Mouse (Mus musculus): ENCODE data around the gene Ahnak2.
A peak's percentile ranks its signal among the peaks of the same experiment; 100 is the strongest.
"Not testable (repeated sequence)": the region's sequence is repeated elsewhere in the genome, so short reads cannot be mapped to it uniquely, and the experiment has no call there.

Gene Ahnak2

GRCm38 (mm10) chr12:112820401-112820999 is 18.0 kb upstream of the Ahnak2 start:
- DNase-seq: no peak

DNA sequence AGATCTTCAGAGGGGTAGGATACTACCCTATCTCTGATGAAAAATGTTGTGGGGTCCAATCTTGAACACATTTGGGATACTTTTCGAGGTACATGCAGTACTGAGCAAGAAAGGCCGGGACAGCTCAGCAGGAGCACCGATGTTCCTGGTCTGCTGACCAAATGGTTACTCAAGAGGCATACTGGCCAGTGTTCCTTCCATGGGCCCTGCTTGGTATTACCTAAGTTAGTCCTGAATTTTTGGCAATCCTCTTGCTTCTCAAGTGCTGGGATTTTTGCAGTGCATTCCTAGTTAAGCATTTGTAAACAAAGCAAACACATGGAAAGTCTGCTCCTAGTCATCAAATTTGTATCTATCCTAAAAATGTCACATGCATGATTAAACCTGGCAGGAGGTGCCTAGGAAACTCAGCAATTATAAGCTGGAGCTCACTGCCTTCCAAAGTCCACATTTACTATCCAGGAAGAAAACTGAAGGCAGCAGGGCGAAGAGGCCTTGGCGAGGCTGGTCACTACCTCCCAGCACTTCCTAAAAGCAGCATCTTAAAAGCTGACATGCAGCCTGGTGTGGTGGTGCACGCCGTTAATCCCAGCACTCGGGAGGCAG is 16.7 kb upstream of the Ahnak2 start:
- DNase-seq: no peak

- DNase-seq: not testable (repeated sequence)
These were observed 14.4 kb upstream of the Ahnak2 start for GRCm38 (mm10) chr12:112816866-112817265.

DNA sequence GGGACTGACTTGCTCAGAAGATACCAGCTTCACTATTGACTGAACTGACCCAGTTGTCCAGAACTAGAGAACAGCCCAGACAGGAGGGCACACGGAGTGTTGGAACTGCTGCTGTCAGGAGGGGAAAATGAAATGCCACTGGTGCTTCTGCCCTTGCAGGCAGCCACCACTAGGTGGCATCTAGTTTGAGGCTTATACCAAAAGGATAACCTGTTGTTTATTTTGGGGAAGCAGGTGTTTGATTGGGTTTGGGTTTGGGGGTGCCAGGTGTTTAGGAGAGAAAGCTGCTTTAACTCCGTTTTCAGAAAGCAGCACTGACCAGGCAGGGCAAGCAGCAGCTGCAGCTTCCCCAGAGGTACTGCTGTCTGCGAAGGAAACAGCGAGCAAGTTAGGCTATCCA is 13.8 kb upstream of the Ahnak2 start:
- DNase-seq: peak; percentile 66

- DNase-seq: no peak
These were observed 12.4 kb upstream of the Ahnak2 start for GRCm38 (mm10) chr12:112814682-112815470.

- no peak for DNase-seq
These were observed 10.9 kb upstream of the Ahnak2 start for GRCm38 (mm10) chr12:112813370-112813769.

- no peak for DNase-seq
These were observed 7.8 kb upstream of the Ahnak2 start for GRCm38 (mm10) chr12:112810092-112810885.

DNA sequence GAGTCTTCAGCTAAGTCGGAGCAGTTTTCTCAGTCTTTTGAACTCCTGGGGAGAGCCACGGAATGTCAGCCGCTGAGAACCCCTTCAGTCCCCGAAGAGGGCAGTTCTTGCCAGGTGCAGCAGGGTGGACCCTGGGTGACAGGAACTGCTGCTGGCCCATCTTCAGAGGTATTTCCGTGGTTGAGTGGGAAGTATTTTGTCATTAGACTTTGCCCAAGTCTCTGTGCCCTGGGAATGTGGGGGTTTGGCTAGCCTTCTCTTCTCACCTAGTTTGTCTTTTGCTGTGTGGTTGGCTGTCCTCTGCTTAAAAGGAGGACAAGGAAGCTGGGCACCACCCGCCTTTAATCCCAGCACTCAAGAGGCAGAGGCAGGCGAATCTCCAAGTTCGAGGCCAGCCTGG is 7.2 kb upstream of the Ahnak2 start:
- DNase-seq: no peak

DNA sequence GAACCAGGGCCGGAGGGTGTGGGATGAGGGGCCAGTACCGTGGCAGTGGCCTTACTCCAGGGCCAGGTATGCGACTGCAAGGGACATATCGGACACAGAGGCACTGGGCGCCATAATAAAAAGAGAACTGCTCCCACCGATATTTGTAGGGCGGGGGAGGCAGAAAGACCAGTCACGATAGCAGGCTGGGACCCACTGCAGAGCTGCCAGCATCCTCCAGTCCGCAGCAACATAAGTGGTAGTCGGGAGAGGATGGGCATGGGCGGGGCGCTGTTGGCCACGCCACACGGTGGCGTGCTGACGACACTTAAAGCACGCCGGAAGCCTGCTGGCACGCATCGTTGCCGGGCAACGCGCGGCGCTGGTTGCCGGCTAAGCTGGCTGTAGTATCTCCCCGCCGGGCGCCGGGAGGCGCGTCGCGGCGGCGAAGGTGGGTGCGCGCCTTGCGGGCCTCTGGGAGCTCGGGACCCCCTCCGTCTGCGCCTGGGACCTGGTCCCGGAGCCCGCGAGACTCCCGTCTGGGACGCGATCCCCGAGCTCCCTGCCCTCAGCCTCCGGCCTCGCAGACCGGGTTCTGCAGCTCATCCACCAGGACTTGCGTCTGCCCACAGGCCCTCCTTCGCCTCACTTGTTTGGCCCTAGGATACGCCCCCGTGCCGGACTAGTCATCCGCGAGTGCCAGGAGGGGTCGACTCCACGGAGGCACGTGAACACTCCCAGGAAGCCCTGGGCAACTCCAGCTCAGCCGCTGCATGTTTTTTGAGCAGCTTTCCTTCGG is 6.3 kb upstream of the Ahnak2 start, which contains the start of gene Clba1:
TSS of gene Clba1 (plus strand) at position 351 of the 778 bp plus-strand sequence.
- peak; percentile 96 for DNase-seq

DNA sequence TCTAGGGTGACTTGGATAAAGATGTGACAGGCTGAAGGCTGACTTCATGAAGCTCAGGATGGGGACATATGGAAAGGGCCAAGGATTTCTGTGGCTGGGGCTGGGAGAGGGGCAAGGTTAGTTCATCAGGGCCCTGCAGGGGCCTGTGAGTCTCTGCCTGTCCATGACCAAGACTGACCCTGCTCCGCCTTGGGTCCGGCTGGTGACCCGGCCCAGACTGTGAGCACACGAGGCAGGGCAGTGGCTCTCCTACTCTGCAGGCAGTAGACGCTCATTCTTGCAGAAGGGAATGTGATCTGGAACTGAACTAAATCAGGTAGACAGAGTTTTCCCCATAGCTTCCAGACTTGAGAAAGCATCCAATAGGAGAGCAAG is 5.7 kb upstream of the Ahnak2 start:
- no peak for DNase-seq

- DNase-seq: no peak
These were observed 5.3 kb upstream of the Ahnak2 start for GRCm38 (mm10) chr12:112807796-112808195.

DNA sequence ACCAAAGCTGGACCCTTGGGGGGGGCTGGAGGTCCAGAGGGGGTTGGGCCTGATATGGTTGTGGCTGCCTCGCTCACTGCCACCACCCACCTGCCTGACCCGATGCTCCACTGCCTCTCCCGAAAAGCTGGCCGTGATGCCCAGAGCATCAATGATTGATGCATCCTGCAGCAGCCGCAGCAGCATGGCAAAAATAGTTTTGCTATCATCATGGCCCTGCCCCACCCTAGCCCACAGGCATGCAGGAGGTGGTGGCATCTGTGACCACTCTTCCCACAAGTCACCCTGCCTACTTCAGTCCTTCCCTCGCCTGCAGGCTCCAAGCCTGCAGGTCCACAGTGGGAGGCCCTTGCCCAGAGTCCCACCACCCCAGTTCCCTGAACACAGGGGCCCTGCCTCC is 3.6 kb upstream of the Ahnak2 start:
- no peak for DNase-seq

- DNase-seq: no peak
These were observed 1.6 kb upstream of the Ahnak2 start for GRCm38 (mm10) chr12:112804046-112804445.

DNA sequence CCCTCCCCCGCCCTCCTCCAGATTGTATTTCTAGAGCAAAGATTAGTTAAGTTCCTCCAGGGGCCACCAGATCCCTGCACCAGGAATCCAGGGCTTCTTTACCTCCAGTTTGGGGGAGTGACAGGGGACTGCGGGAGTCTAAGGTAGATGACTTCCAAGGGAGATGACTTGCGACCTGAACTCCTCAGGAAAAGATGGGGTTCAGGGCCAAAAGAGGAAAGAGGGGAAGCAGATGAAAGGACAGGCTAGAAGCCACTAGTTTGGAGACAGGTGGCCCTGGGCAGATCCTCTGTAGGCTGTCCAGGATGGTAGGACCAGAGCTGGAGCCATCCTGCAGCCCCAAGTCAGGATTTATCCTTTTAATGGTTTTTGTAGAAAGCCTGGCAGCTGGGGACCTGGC is 460 bp upstream of the Ahnak2 start:
- no peak for DNase-seq

DNA sequence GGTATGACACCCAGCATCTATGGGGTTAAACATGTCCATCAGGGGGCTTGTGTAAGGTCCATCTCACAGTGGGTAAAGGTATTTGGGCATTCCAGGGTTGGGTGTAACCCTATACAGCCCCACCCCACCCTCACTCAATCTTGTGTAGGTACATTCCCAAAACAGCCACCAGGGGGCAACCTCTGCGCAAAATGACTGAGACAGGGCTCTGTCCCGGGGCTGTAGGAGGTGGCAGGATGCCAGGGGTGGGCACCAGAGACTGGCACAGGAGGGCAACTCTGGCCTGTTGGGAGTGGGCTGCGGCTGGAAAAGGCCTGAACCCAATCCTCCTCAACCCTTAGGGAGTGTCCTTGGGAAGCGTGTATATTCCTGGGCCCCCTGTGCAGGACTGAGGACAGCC is 2.0 kb downstream of the Ahnak2 start:
- DNase-seq: peak; percentile 42

- DNase-seq: no peak
These were observed 3.1 kb downstream of the Ahnak2 start for GRCm38 (mm10) chr12:112799237-112799970.

- no peak for DNase-seq
These were observed 3.7 kb downstream of the Ahnak2 start for GRCm38 (mm10) chr12:112798716-112799115.

- no peak for DNase-seq
These were observed 4.2 kb downstream of the Ahnak2 start for GRCm38 (mm10) chr12:112798332-112798681.

- DNase-seq: peak; percentile 62
These were observed 4.7 kb downstream of the Ahnak2 start for GRCm38 (mm10) chr12:112797672-112798331.

- DNase-seq: no peak
These were observed 5.6 kb downstream of the Ahnak2 start for GRCm38 (mm10) chr12:112796551-112797510.
